Mouse (Mus musculus): ENCODE measurements around the gene Dync1i2. TPM values are rescaled to one million over a fixed set of nuclear protein-coding genes. Genes with fewer than 3 reads are reported as not detected.

Dync1i2 gene
- polyA plus RNA-seq, 1 experiment, result 27.9 TPM

- DNase-seq, result no peak
- TF ChIP-seq CTCF (IDR thresholded peaks at IDR 0.05; ENCODE audit: insufficient read depth, low read length) (no peak), POLR2A (IDR thresholded peaks at IDR 0.05; ENCODE audit: borderline replicate concordance, extremely low read depth, low read depth, low read length) (no peak)
- 90% methylated on average over 4 of the region's 4 CpGs for WGBS
- H3K4me1 ChIP-seq (ENCODE audit: control insufficient read depth, insufficient read depth, low read length), result peaks cover 4% of the 10 kb centered on the region
- H3K4me3 ChIP-seq (replicated peaks; ENCODE audit: extremely low read depth, low read depth, low read length), result no peak overlapping the region
These were observed 23.9 kb downstream of the Dync1i2 start for GRCm38 (mm10) chr2:71235420-71235819.

GRCm38 (mm10) chr2:71236009-71236408 is 24.5 kb downstream of the Dync1i2 start:
- Histone ChIP-seq H3K4me1 (ENCODE audit: control insufficient read depth, insufficient read depth, low read length) (peaks cover 4% of the 10 kb centered on the region), H3K4me3 (replicated peaks; ENCODE audit: extremely low read depth, low read depth, low read length) (no peak overlapping the region)
- no peak for DNase-seq
- 97% methylated on average over 6 of the region's 6 CpGs for WGBS
- TF ChIP-seq CTCF (IDR thresholded peaks at IDR 0.05; ENCODE audit: insufficient read depth, low read length) (no peak), POLR2A (IDR thresholded peaks at IDR 0.05; ENCODE audit: borderline replicate concordance, extremely low read depth, low read depth, low read length) (no peak)

GRCm38 (mm10) chr2:71241505-71241904 is 30.0 kb downstream of the Dync1i2 start:
- no peak for DNase-seq
- TF ChIP-seq POLR2A (IDR thresholded peaks at IDR 0.05; ENCODE audit: borderline replicate concordance, extremely low read depth, low read depth, low read length), result no peak
- TF ChIP-seq CTCF (IDR thresholded peaks at IDR 0.05; ENCODE audit: insufficient read depth, low read length), result no peak
- no peak overlapping the region for H3K4me3 ChIP-seq (replicated peaks; ENCODE audit: extremely low read depth, low read depth, low read length)
- no peaks in the 10 kb centered on the region for H3K4me1 ChIP-seq (ENCODE audit: control insufficient read depth, insufficient read depth, low read length)
- 94% methylated on average over 2 of the region's 2 CpGs for WGBS

DNA sequence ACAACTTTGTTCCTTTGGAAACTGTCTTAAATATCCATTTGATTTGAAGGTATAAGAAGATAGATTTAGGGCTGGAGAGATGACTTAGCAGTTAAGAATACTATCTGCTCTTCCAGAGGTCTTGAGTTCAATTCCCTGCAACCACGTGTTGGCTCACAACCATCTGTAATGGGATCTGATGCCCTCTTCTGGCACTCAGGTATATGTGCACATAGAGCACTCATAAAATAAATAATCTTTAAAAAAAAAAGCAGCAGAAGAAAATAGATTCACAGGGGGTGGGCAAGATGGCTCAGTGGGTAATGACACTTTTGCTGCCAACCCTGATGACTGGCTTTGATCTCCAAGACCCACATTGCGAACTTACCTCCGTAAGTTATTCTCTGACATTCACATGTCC is 30.7 kb downstream of the Dync1i2 start:
- TF ChIP-seq POLR2A (IDR thresholded peaks at IDR 0.05; ENCODE audit: borderline replicate concordance, extremely low read depth, low read depth, low read length) (no peak), CTCF (IDR thresholded peaks at IDR 0.05; ENCODE audit: insufficient read depth, low read length) (no peak)
- no peak for DNase-seq
- WGBS, result 89% methylated on average over 3 of the region's 3 CpGs
- Histone ChIP-seq H3K4me1 (ENCODE audit: control insufficient read depth, insufficient read depth, low read length) (no peaks in the 10 kb centered on the region), H3K4me3 (replicated peaks; ENCODE audit: extremely low read depth, low read depth, low read length) (no peak overlapping the region)

GRCm38 (mm10) chr2:71243058-71243672 is 31.7 kb downstream of the Dync1i2 start:
- no peaks in the 10 kb centered on the region for H3K4me1 ChIP-seq (ENCODE audit: control insufficient read depth, insufficient read depth, low read length)
- DNase-seq, result no peak
- TF ChIP-seq POLR2A (IDR thresholded peaks at IDR 0.05; ENCODE audit: borderline replicate concordance, extremely low read depth, low read depth, low read length), result no peak
- TF ChIP-seq CTCF (IDR thresholded peaks at IDR 0.05; ENCODE audit: insufficient read depth, low read length), result no peak
- 78% methylated on average over 9 of the region's 9 CpGs for WGBS
- H3K4me3 ChIP-seq (replicated peaks; ENCODE audit: extremely low read depth, low read depth, low read length), result no peak overlapping the region

DNA sequence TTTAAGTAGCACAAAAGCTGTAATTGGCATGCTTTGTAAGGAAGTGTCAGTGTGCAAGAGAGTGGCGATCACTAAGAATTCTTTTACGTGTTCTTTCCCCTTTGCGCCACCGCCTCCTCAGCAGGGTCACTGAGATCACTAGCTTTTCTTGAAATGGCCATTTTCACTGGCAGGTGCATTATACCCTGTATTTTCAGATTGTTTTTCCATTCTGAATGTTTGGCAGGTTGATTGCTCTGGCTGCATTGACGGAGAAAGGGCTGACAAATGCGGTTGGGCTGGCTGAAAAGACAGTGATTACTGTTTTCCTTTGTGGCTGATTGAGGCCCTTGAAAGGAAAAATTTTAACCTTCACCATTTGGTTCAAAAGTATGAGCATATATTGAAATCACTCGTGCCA is 33.3 kb downstream of the Dync1i2 start:
- TF ChIP-seq POLR2A (IDR thresholded peaks at IDR 0.05; ENCODE audit: borderline replicate concordance, extremely low read depth, low read depth, low read length), result no peak
- TF ChIP-seq CTCF (IDR thresholded peaks at IDR 0.05; ENCODE audit: insufficient read depth, low read length), result no peak
- Histone ChIP-seq H3K4me1 (ENCODE audit: control insufficient read depth, insufficient read depth, low read length) (no peaks in the 10 kb centered on the region), H3K4me3 (replicated peaks; ENCODE audit: extremely low read depth, low read depth, low read length) (no peak overlapping the region)
- WGBS, result 91% methylated on average over 7 of the region's 7 CpGs
- DNase-seq, result no peak

DNA sequence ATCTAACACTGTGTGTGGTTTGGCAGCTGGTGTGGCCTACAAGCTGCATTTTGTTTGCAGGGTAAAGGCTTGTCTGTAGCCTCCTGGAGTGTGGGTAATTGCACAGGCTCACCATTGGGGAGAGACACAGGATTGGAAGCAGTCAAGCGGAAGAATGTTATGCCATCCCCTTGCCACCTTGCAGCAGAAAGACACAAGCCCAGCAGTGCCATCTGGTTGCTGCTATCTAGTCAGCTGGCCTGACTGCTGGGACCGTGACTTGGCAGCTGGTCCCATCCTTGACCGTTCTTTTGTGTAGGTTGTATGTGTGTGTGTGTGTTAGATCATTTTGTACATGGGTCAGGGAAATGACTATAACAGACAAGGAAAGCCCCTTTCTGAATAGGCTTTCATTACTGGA is 33.9 kb downstream of the Dync1i2 start:
- Histone ChIP-seq H3K4me3 (replicated peaks; ENCODE audit: extremely low read depth, low read depth, low read length) (no peak overlapping the region), H3K4me1 (ENCODE audit: control insufficient read depth, insufficient read depth, low read length) (no peaks in the 10 kb centered on the region)
- WGBS, result 76% methylated on average over 3 of the region's 3 CpGs
- TF ChIP-seq CTCF (IDR thresholded peaks at IDR 0.05; ENCODE audit: insufficient read depth, low read length) (no peak), POLR2A (IDR thresholded peaks at IDR 0.05; ENCODE audit: borderline replicate concordance, extremely low read depth, low read depth, low read length) (no peak)
- no peak for DNase-seq

DNA sequence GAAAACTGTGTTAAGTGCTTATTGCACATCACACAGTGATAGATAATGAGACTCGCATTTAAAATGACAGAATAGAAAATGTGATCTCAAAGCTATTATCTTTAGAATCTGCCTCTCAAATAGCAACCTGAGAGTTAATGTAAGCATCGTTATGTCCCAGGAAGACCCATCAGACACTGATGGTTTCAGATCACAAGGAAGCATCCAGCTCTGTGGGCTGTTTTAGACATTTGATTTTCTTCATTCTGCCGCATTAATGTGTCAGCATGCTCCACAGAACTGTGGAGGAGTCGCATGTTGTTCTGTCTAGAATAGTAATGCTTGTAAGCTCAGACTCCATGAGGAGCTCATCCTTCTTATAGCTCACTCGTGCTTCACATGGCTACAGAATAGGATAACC is 34.6 kb downstream of the Dync1i2 start:
- no peak for DNase-seq
- WGBS, result 93% methylated on average over 5 of the region's 5 CpGs
- TF ChIP-seq POLR2A (IDR thresholded peaks at IDR 0.05; ENCODE audit: borderline replicate concordance, extremely low read depth, low read depth, low read length) (no peak), CTCF (IDR thresholded peaks at IDR 0.05; ENCODE audit: insufficient read depth, low read length) (no peak)
- H3K4me3 ChIP-seq (replicated peaks; ENCODE audit: extremely low read depth, low read depth, low read length), result no peak overlapping the region
- H3K4me1 ChIP-seq (ENCODE audit: control insufficient read depth, insufficient read depth, low read length), result no peaks in the 10 kb centered on the region

- Histone ChIP-seq H3K4me1 (ENCODE audit: control insufficient read depth, insufficient read depth, low read length) (no peaks in the 10 kb centered on the region), H3K4me3 (replicated peaks; ENCODE audit: extremely low read depth, low read depth, low read length) (no peak overlapping the region)
- no peak for TF ChIP-seq POLR2A (IDR thresholded peaks at IDR 0.05; ENCODE audit: borderline replicate concordance, extremely low read depth, low read depth, low read length)
- no peak for TF ChIP-seq CTCF (IDR thresholded peaks at IDR 0.05; ENCODE audit: insufficient read depth, low read length)
- 51% methylated on average over 3 of the region's 3 CpGs for WGBS
- DNase-seq, result no peak
These were observed 36.6 kb downstream of the Dync1i2 start for GRCm38 (mm10) chr2:71248071-71248470.

GRCm38 (mm10) chr2:71250841-71251240 is 39.3 kb downstream of the Dync1i2 start:
- 76% methylated on average over 5 of the region's 5 CpGs for WGBS
- no peaks in the 10 kb centered on the region for H3K4me1 ChIP-seq (ENCODE audit: control insufficient read depth, insufficient read depth, low read length)
- no peak overlapping the region for H3K4me3 ChIP-seq (replicated peaks; ENCODE audit: extremely low read depth, low read depth, low read length)
- no peak for DNase-seq
- TF ChIP-seq CTCF (IDR thresholded peaks at IDR 0.05; ENCODE audit: insufficient read depth, low read length) (no peak), POLR2A (IDR thresholded peaks at IDR 0.05; ENCODE audit: borderline replicate concordance, extremely low read depth, low read depth, low read length) (no peak)

Data from lung, adult 2 months (tissue).